Mouse (Mus musculus): Measurements from ENCODE around the gene Sav1. TPM values are rescaled to one million over a fixed set of nuclear protein-coding genes. Genes with fewer than 3 reads are reported as not detected.

Gene Sav1
- polyA plus RNA-seq, 1 experiment from 2014 or later: 3.6 TPM

DNA sequence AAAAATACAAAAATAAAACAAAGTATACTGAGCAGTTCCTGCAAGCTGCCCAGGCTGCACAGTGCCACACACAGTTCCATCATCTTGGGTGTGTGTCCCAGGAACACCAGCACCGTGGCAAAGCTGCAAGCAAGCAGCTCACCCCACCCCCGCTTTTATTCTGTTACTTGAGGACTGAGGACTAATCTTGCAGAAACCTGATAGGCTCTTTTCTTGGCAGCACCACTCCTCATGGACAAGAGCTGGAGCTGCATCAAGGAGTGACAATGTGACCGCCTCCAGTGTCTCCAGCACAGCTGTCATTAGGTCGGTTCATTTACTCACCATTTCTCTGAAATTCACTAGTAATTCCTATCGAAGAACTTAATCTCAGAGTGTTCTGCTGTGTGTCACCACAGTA, 18.6 kb downstream of the Sav1 start:
- no peaks in the 10 kb centered on the region for H3K4me1 ChIP-seq (ENCODE audit: control insufficient read depth, insufficient read depth, low read length)
- no peak for ATAC-seq (ENCODE audit: low FRiP score, low TSS enrichment)

DNA sequence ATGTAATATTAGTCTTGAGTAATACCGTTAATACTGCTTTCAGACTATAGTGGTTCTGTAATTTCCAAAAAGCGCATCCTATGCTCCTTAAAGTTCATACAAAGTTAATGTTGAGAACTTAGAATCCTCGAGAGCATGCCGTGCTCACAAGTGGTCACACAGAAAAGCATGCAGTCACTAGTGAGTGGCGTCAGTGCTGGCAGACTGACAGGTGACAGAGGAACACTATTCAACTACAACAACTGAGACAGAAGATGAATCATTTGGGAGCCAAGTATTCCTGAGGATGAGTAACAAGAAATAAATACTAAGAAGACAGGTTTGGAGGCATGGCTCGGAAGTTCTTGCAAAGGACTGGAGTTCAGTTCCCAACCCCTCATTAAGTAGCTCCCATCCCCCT, 19.7 kb downstream of the Sav1 start:
- Histone ChIP-seq H3K4me3 (replicated peaks; ENCODE audit: low read depth, low read length) (no peak overlapping the region), H3K36me3 (ENCODE audit: control insufficient read depth, insufficient read depth, low read length) (peaks cover 66% of the 10 kb centered on the region), H3K9ac (replicated peaks; ENCODE audit: low read length) (no peak overlapping the region), H3K9me3 (ENCODE audit: control insufficient read depth, low read length) (no peaks in the 10 kb centered on the region), H3K4me2 (ENCODE audit: low read length) (no peak overlapping the region), H3K27ac (replicated peaks; ENCODE audit: low read depth, low read length) (no peak overlapping the region), H3K4me1 (ENCODE audit: control insufficient read depth, insufficient read depth, low read length) (no peaks in the 10 kb centered on the region), H3K27me3 (ENCODE audit: control insufficient read depth, insufficient read depth, low read length) (no peaks in the 10 kb centered on the region)
- DNase-seq (no peak), ATAC-seq (ENCODE audit: low FRiP score, low TSS enrichment) (no peak)
- 92% methylated on average over 6 of the region's 6 CpGs for WGBS

More for the DNA sequence above, 18.6 kb downstream of the Sav1 start:
- H3K27ac ChIP-seq (replicated peaks; ENCODE audit: low read depth, low read length): no peak overlapping the region
- no peak overlapping the region for H3K4me3 ChIP-seq (replicated peaks; ENCODE audit: low read depth, low read length)
- WGBS: 69% methylated on average over 5 of the region's 5 CpGs
- H3K9me3 ChIP-seq (ENCODE audit: control insufficient read depth, low read length): no peaks in the 10 kb centered on the region
- no peak overlapping the region for H3K4me2 ChIP-seq (ENCODE audit: low read length)
- peaks cover 56% of the 10 kb centered on the region for H3K36me3 ChIP-seq (ENCODE audit: control insufficient read depth, insufficient read depth, low read length)
- peak; percentile 9 for DNase-seq
- no peaks in the 10 kb centered on the region for H3K27me3 ChIP-seq (ENCODE audit: control insufficient read depth, insufficient read depth, low read length)
- H3K9ac ChIP-seq (replicated peaks; ENCODE audit: low read length): no peak overlapping the region

GRCm38 (mm10) chr12:69966071-69966470, 20.7 kb downstream of the Sav1 start:
- DNase-seq (no peak), ATAC-seq (ENCODE audit: low FRiP score, low TSS enrichment) (no peak)
- no peak overlapping the region for H3K4me2 ChIP-seq (ENCODE audit: low read length)
- H3K9me3 ChIP-seq (ENCODE audit: control insufficient read depth, low read length): no peaks in the 10 kb centered on the region
- H3K4me1 ChIP-seq (ENCODE audit: control insufficient read depth, insufficient read depth, low read length): no peaks in the 10 kb centered on the region
- no peaks in the 10 kb centered on the region for H3K27me3 ChIP-seq (ENCODE audit: control insufficient read depth, insufficient read depth, low read length)
- H3K36me3 ChIP-seq (ENCODE audit: control insufficient read depth, insufficient read depth, low read length): peaks cover 76% of the 10 kb centered on the region
- WGBS: 96% methylated on average over 5 of the region's 5 CpGs
- no peak overlapping the region for H3K4me3 ChIP-seq (replicated peaks; ENCODE audit: low read depth, low read length)
- H3K9ac ChIP-seq (replicated peaks; ENCODE audit: low read length): no peak overlapping the region
- H3K27ac ChIP-seq (replicated peaks; ENCODE audit: low read depth, low read length): no peak overlapping the region

GRCm38 (mm10) chr12:69965644-69966043, 21.2 kb downstream of the Sav1 start:
- peaks cover 79% of the 10 kb centered on the region for H3K36me3 ChIP-seq (ENCODE audit: control insufficient read depth, insufficient read depth, low read length)
- 85% methylated on average over 3 of the region's 3 CpGs for WGBS
- ATAC-seq (ENCODE audit: low FRiP score, low TSS enrichment) (no peak), DNase-seq (no peak)
- no peaks in the 10 kb centered on the region for H3K27me3 ChIP-seq (ENCODE audit: control insufficient read depth, insufficient read depth, low read length)
- H3K4me1 ChIP-seq (ENCODE audit: control insufficient read depth, insufficient read depth, low read length): no peaks in the 10 kb centered on the region
- no peak overlapping the region for H3K4me2 ChIP-seq (ENCODE audit: low read length)
- no peak overlapping the region for H3K27ac ChIP-seq (replicated peaks; ENCODE audit: low read depth, low read length)
- no peaks in the 10 kb centered on the region for H3K9me3 ChIP-seq (ENCODE audit: control insufficient read depth, low read length)
- H3K9ac ChIP-seq (replicated peaks; ENCODE audit: low read length): no peak overlapping the region
- H3K4me3 ChIP-seq (replicated peaks; ENCODE audit: low read depth, low read length): no peak overlapping the region

DNA sequence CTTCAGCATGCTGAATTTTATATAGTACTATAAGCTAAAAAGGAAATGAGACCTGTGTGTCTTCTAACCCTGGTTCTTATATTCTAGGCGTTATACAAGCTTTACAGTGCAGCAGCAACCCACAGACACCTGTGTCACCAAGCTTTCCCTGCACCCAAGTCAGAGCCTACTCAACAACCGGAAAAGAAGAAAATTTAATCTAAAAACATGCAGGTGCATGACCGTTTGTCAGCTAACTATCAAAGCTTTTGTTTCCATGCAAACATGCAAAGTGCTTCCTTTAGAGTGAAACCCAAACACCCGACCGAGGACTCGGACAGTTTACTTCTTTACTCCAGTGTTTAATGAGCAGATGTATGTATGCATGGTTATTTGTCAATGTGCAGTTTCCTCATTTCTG, 23.7 kb downstream of the Sav1 start:
- DNase-seq: no peak
- Histone ChIP-seq H3K4me1 (ENCODE audit: control insufficient read depth, insufficient read depth, low read length) (no peaks in the 10 kb centered on the region), H3K9ac (replicated peaks; ENCODE audit: low read length) (no peak overlapping the region), H3K27ac (replicated peaks; ENCODE audit: low read depth, low read length) (no peak overlapping the region), H3K4me3 (replicated peaks; ENCODE audit: low read depth, low read length) (no peak overlapping the region), H3K36me3 (ENCODE audit: control insufficient read depth, insufficient read depth, low read length) (peaks cover 83% of the 10 kb centered on the region), H3K27me3 (ENCODE audit: control insufficient read depth, insufficient read depth, low read length) (no peaks in the 10 kb centered on the region), H3K4me2 (ENCODE audit: low read length) (no peak overlapping the region), H3K9me3 (ENCODE audit: control insufficient read depth, low read length) (no peaks in the 10 kb centered on the region)
- WGBS: 95% methylated on average over 6 of the region's 6 CpGs
- ATAC-seq (ENCODE audit: low FRiP score, low TSS enrichment): no peak

DNA sequence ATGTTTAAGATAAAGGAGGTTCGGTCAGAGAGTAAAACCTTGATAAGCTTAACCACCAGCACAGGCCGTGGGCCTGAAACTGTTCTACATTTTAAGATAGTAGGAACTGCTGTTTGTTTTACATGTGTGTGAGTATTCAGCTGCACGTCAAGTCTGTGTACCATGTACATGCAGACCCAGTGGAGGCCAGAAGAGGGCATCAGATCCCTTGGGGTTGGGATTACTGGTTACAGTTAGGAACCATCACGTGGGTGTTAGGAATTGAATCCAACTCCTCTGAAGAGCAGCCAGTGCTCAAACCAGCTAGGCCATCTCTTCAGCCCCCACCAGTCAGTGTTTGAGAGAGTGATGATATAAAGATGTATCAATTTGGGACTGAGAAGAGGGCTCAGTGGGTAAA, 24.3 kb downstream of the Sav1 start:
- no peak overlapping the region for H3K4me3 ChIP-seq (replicated peaks; ENCODE audit: low read depth, low read length)
- no peaks in the 10 kb centered on the region for H3K4me1 ChIP-seq (ENCODE audit: control insufficient read depth, insufficient read depth, low read length)
- peaks cover 80% of the 10 kb centered on the region for H3K36me3 ChIP-seq (ENCODE audit: control insufficient read depth, insufficient read depth, low read length)
- no peak overlapping the region for H3K9ac ChIP-seq (replicated peaks; ENCODE audit: low read length)
- no peak overlapping the region for H3K4me2 ChIP-seq (ENCODE audit: low read length)
- H3K9me3 ChIP-seq (ENCODE audit: control insufficient read depth, low read length): no peaks in the 10 kb centered on the region
- 68% methylated on average over 4 of the region's 4 CpGs for WGBS
- no peak for ATAC-seq (ENCODE audit: low FRiP score, low TSS enrichment)
- H3K27ac ChIP-seq (replicated peaks; ENCODE audit: low read depth, low read length): no peak overlapping the region
- no peaks in the 10 kb centered on the region for H3K27me3 ChIP-seq (ENCODE audit: control insufficient read depth, insufficient read depth, low read length)
- peak; percentile 52 for DNase-seq

- Histone ChIP-seq H3K27ac (replicated peaks; ENCODE audit: low read depth, low read length) (no peak overlapping the region), H3K9me3 (ENCODE audit: control insufficient read depth, low read length) (no peaks in the 10 kb centered on the region), H3K36me3 (ENCODE audit: control insufficient read depth, insufficient read depth, low read length) (peaks cover 69% of the 10 kb centered on the region), H3K4me2 (ENCODE audit: low read length) (no peak overlapping the region), H3K9ac (replicated peaks; ENCODE audit: low read length) (no peak overlapping the region), H3K4me1 (ENCODE audit: control insufficient read depth, insufficient read depth, low read length) (no peaks in the 10 kb centered on the region), H3K27me3 (ENCODE audit: control insufficient read depth, insufficient read depth, low read length) (no peaks in the 10 kb centered on the region), H3K4me3 (replicated peaks; ENCODE audit: low read depth, low read length) (no peak overlapping the region)
- 93% methylated on average over 2 of the region's 2 CpGs for WGBS
- DNase-seq (no peak), ATAC-seq (ENCODE audit: low FRiP score, low TSS enrichment) (no peak)
Measured at GRCm38 (mm10) chr12:69957378-69957777, 29.4 kb downstream of the Sav1 start.

DNA sequence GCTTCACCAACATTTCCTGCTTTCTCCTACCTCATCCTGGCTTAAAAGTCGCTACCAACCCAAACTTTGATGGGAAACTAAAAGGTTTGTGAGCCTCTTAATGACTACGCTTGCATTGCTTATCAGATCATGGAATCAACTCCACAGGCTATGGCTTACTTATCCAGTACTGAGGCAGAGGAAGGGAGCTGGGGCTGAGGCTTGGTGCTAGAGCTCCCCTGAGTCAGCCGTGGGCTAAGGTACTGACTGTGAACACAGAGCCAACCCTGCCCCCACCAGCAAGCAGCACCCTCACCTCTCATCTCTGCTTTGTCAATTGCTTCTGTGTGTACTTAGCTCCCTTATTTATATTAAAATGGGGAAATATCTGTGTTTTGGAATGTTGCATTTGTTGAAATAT, 39.3 kb downstream of the Sav1 start:
- 84% methylated on average over 3 of the region's 3 CpGs for WGBS
- H3K27me3 ChIP-seq (ENCODE audit: control insufficient read depth, insufficient read depth, low read length): no peaks in the 10 kb centered on the region
- H3K4me2 ChIP-seq (ENCODE audit: low read length): no peak overlapping the region
- DNase-seq (no peak), ATAC-seq (ENCODE audit: low FRiP score, low TSS enrichment) (no peak)
- H3K9ac ChIP-seq (replicated peaks; ENCODE audit: low read length): no peak overlapping the region
- peaks cover 51% of the 10 kb centered on the region for H3K36me3 ChIP-seq (ENCODE audit: control insufficient read depth, insufficient read depth, low read length)
- H3K9me3 ChIP-seq (ENCODE audit: control insufficient read depth, low read length): no peaks in the 10 kb centered on the region
- H3K4me3 ChIP-seq (replicated peaks; ENCODE audit: low read depth, low read length): no peak overlapping the region
- H3K4me1 ChIP-seq (ENCODE audit: control insufficient read depth, insufficient read depth, low read length): no peaks in the 10 kb centered on the region
- no peak overlapping the region for H3K27ac ChIP-seq (replicated peaks; ENCODE audit: low read depth, low read length)

GRCm38 (mm10) chr12:69945861-69946260, 40.9 kb downstream of the Sav1 start:
- no peak for DNase-seq
- Histone ChIP-seq H3K36me3 (ENCODE audit: control insufficient read depth, insufficient read depth, low read length) (peaks cover 48% of the 10 kb centered on the region), H3K27ac (replicated peaks; ENCODE audit: low read depth, low read length) (no peak overlapping the region), H3K27me3 (ENCODE audit: control insufficient read depth, insufficient read depth, low read length) (no peaks in the 10 kb centered on the region), H3K4me2 (ENCODE audit: low read length) (no peak overlapping the region), H3K9ac (replicated peaks; ENCODE audit: low read length) (no peak overlapping the region), H3K9me3 (ENCODE audit: control insufficient read depth, low read length) (no peaks in the 10 kb centered on the region), H3K4me3 (replicated peaks; ENCODE audit: low read depth, low read length) (no peak overlapping the region), H3K4me1 (ENCODE audit: control insufficient read depth, insufficient read depth, low read length) (no peaks in the 10 kb centered on the region)
- 91% methylated on average over 5 of the region's 5 CpGs for WGBS
- ATAC-seq (ENCODE audit: low FRiP score, low TSS enrichment): no peak

Measured in midbrain, embryonic 14.5 days (tissue).